Mouse (Mus musculus): ENCODE data around the gene Tspan18.

Gene Tspan18

DNA sequence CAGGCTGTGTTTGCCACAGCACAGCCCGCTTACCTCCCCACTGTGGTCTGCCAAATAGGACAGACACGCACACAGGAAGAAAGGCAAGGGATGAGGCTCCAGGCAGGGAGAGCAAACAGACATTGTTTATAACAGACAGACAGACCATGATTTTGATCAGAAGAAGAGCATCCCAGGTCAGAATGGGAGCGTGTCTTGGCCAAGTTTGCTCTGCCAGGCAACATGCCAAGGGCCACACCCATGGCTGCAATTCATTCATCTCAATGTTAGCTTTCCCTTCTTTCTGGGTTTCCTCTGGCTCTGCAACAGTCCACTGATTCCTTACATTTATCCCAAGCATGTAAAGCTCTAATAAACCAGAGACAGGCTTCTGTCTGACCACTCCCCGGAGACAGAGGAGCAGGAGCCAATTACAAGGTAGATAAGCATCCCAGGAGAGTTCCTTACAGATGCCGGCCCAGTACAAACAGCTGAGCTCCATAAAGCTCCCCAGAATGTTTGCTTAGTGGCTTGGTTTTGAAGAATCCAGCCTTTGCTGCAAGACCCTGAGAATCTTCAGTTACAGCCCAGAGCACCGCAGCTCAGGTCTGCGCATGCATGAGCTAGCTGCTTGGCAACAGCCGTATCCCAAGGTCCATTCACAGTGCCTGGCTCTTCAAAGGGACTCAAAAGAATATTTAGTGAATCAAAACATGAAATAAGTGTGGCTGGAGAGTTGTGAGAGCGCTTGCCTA lies 5.2 kb upstream of the Tspan18 start:
- no peak for DNase-seq (ENCODE audit: low spot score in 2 of 2)

GRCm38 (mm10) chr2:93335996-93336395 lies 1.7 kb upstream of the Tspan18 start:
- no peak for DNase-seq (ENCODE audit: low spot score in 2 of 2)

DNA sequence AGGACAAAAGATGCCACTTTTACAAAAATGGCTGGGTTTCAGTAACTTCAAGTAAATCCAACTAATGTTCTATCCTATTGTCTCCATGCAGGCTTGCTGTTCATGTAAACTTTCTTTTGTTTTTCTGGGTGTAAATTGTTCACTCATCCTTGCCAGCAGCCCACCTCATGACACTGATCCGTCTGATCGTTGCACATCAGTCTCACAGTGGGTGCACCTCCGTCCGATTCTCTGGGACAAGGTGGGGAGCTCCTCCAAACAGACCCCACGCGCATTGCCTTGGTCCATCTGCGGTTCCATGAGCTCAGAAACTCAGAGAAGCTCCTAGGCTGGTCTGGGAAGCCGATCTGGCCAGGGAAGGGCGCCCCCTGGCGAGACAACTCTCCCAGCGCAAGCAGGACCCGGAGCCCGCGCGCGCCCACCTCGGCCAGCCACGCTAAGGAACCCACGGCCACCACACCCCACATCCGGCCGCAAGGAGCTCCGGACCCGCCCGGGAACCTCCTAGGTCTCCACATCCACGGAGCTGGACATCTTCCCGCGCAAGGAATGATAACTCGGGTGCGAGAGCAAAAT lies 976 bp downstream of the Tspan18 start:
- DNase-seq (ENCODE audit: low spot score in 2 of 2) = peak; percentile 64 to 79

GRCm38 (mm10) chr2:93332277-93332676 lies 2.0 kb downstream of the Tspan18 start:
- DNase-seq (ENCODE audit: low spot score in 2 of 2) = no peak

- no peak for DNase-seq (ENCODE audit: low spot score in 2 of 2)
Measured at GRCm38 (mm10) chr2:93331121-93331520, 3.2 kb downstream of the Tspan18 start.

GRCm38 (mm10) chr2:93329120-93329519 lies 5.2 kb downstream of the Tspan18 start:
- DNase-seq (ENCODE audit: low spot score in 2 of 2) = no peak

- DNase-seq (ENCODE audit: low spot score in 2 of 2) = no peak
Measured at GRCm38 (mm10) chr2:93327915-93328555, 6.3 kb downstream of the Tspan18 start.

DNA sequence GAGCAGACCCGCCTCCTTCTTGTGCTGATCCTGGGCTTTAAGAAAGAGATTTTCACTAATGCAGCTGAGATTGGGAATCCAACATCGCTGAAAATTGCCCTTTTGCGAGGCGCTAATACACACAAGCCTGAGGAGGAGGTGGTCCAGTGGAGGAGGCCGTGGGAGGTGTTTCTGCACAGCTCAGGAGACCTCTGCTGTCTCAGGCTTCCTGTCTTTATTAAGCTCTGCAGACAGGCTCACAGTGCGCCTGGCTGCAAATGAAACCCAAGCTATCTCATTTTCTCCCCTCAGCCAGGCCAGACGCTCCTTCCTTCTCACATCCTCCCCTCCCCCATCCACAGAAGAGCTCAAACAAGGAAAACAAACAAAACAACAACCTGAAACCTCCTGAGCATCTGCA lies 9.6 kb downstream of the Tspan18 start:
- DNase-seq (ENCODE audit: low spot score in 2 of 2) = no peak

- DNase-seq (ENCODE audit: low spot score in 2 of 2) = no peak
Measured at GRCm38 (mm10) chr2:93321946-93322345, 12.4 kb downstream of the Tspan18 start.

- no peak for DNase-seq (ENCODE audit: low spot score in 2 of 2)
Measured at GRCm38 (mm10) chr2:93320267-93320666, 14.0 kb downstream of the Tspan18 start.

GRCm38 (mm10) chr2:93319598-93319997 lies 14.7 kb downstream of the Tspan18 start:
- DNase-seq (ENCODE audit: low spot score in 2 of 2) = no peak

DNA sequence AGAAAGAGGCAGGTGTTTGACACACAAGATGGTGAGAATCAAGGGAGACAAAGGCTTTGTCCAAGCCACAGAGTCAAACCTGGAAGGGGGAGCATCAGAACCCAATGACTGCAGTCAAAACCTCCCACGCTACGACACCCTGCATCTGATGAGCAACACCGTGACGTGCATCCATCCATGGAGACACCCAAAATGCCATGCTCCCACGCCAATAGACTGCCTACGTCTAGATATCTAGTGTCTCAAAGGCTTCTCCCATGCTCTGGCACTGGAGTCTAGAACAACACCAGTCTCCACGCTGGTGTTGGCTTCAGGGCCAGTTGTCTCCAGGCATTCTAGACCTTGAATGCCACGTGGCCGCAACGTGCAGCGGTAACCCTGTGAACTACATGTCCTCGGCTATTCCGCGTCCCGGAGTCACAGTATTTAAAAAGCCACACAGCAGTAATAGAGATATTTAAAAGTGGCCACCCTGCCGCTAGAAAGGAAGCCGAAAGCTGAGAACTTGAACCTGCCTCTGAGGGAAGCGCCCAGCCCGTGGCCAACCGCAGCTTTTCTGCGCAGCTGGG lies 15.4 kb downstream of the Tspan18 start:
- no peak for DNase-seq (ENCODE audit: low spot score in 2 of 2)

GRCm38 (mm10) chr2:93313768-93314632 lies 20.3 kb downstream of the Tspan18 start:
- DNase-seq (ENCODE audit: low spot score in 2 of 2) = no peak

DNA sequence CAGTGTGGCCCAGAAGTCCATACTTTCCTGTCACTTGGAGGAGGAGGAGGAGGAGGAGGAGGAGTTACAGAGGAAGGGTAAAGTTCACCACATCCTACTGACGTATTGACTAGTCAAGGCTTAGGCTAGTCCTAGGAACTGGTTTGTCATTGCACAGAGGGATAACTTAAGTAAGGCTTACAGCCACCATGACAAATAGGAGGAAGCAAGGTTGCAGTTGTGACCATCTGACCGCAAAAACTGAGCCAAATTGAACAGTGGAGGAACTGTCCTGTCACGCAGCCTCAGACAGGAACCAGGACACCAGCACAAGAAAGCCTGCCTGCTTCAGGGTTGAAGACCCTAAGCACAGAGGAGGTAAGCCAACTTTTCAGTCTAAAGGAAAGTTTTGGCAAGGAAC lies 21.8 kb downstream of the Tspan18 start:
- DNase-seq (ENCODE audit: low spot score in 2 of 2) = no peak

DNA sequence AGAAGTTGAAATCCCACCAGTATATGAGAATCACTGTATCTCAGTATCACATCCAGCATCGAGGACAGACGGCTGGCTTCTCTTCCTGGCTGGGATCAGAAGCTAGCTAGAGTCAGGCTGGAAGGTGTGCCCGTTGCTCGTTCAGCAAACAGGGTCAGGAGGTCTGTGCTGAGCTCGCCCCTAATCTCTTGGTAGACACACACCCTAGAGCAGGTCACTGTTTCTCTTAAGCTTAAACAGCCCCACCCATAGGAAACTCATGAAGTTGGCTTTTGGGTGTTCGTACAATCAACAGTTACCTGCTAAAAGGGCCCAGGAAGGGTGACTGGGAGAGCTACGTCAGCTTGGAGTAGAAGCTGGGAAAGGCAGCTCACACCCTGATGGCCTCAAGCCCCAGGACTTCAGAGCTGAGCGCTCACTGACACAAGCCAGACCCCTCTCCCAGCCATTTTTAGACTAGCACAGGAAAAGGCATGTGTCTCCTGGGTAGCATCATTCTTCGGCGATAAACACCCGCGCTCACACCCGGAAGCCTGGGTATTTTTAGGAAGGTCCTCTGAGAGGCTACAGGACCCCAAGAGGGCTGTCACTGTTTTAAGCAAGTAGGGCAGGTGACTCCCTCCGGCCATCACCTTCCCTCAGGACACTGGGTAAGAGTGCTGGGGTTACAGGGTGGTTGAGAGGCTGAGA lies 24.4 kb downstream of the Tspan18 start:
- DNase-seq (ENCODE audit: low spot score in 2 of 2) = no peak

- no peak for DNase-seq (ENCODE audit: low spot score in 2 of 2)
Measured at GRCm38 (mm10) chr2:93306898-93307297, 27.4 kb downstream of the Tspan18 start.

GRCm38 (mm10) chr2:93304273-93304634 lies 30.1 kb downstream of the Tspan18 start:
- DNase-seq (ENCODE audit: low spot score in 2 of 2) = no peak

- no peak for DNase-seq (ENCODE audit: low spot score in 2 of 2)
Measured at GRCm38 (mm10) chr2:93303585-93304272, 30.6 kb downstream of the Tspan18 start.

- DNase-seq (ENCODE audit: low spot score in 2 of 2) = no peak
Measured at GRCm38 (mm10) chr2:93303260-93303584, 31.1 kb downstream of the Tspan18 start.

GRCm38 (mm10) chr2:93297656-93298055 lies 36.6 kb downstream of the Tspan18 start:
- no peak for DNase-seq (ENCODE audit: low spot score in 2 of 2)

All from spleen, postnatal 10 days (tissue).